Mouse (Mus musculus) bone marrow macrophage, adult 2 months (primary cell): ENCODE measurements around the gene Dnajc6. TPM values are rescaled to one million over a fixed set of nuclear protein-coding genes. Genes with fewer than 3 reads are reported as not detected.

Experiments used
- H3K27ac ChIP-seq: 2 replicates; pipeline ENCODE4 v1.5.1; 2012; ENCODE audit warnings: low read depth, low read length; ENCODE audit not compliant: insufficient read depth
- H3K4me1 ChIP-seq: 2 replicates; pipeline ENCODE4 v1.6.1; 2012; ENCODE audit warnings: low read length; ENCODE audit not compliant: control insufficient read depth, insufficient read depth
- H3K4me3 ChIP-seq: 2 replicates; pipeline ENCODE4 v1.5.1; 2012; ENCODE audit warnings: mild to moderate bottlenecking, low read length, moderate library complexity; ENCODE audit not compliant: insufficient read depth
- CTCF ChIP-seq: IDR thresholded peaks from 2 replicates; pipeline ENCODE4 v1.5.1; 2012; ENCODE audit warnings: low read depth, mild to moderate bottlenecking, low read length, moderate library complexity
- POLR2A ChIP-seq: IDR thresholded peaks from 2 replicates; pipeline ENCODE4 v1.6.1; 2012; ENCODE audit warnings: mild to moderate bottlenecking, low read depth, low read length, borderline replicate concordance
- polyA plus RNA-seq: library from polyadenylated mRNA; stranded (reverse); fragments of >200 nt; gene quantifications from 2 replicates; pipeline ENCODE4 v1.2.4, GENCODE M21; 2012; ENCODE audit not compliant: missing spikeins, insufficient read depth, insufficient read length

Dnajc6 gene
- polyA plus RNA-seq, 1 experiment, result not detected

- Histone ChIP-seq H3K27ac (no peak overlapping the region), H3K4me1 (peaks cover 29% of the 10 kb centered on the region), H3K4me3 (no peak overlapping the region)
- no peak for TF ChIP-seq CTCF
- TF ChIP-seq POLR2A, result no peak
Observed at GRCm38 (mm10) chr4:101650961-101651360, 154.5 kb downstream of the Dnajc6 start.

GRCm38 (mm10) chr4:101654256-101654655, 157.8 kb downstream of the Dnajc6 start:
- Histone ChIP-seq H3K27ac (no peak overlapping the region), H3K4me3 (no peak overlapping the region), H3K4me1 (peaks cover 21% of the 10 kb centered on the region)
- no peak for TF ChIP-seq CTCF

DNA sequence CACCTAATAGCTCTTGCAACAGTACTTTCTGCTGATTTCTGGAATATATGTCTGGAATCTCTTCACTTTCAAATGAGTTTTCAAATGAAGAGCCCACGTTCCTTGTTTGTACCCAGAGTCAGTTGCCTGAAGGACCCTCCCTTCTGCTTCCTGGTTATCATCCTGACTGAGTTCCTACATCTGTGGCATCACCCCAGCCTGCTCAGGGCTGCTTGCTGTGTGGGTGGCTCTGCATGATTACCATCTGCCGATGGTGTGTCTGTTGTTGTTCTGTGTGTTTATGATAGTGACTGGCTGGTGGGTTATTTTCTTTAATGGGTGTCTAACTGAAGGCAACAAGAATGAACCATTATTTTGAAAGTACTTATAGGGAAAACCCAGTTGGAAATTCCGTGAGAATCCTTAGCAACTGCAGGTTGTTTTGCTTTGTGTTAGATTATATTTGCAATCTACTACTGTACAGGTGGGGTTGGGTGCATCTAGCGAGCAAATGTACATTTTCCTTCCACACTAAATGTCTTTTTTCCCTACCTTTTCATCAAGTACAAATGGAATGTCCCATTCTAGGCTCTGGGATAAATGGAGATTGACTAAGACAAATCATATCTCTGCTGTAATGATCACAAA, 158.5 kb downstream of the Dnajc6 start:
- H3K4me3 ChIP-seq, result no peak overlapping the region
- peaks cover 16% of the 10 kb centered on the region for H3K4me1 ChIP-seq
- H3K27ac ChIP-seq, result no peak overlapping the region
- no peak for TF ChIP-seq POLR2A
- TF ChIP-seq CTCF, result no peak

GRCm38 (mm10) chr4:101655415-101655790, 159.0 kb downstream of the Dnajc6 start:
- no peak for TF ChIP-seq CTCF
- Histone ChIP-seq H3K4me3 (no peak overlapping the region), H3K4me1 (peaks cover 15% of the 10 kb centered on the region), H3K27ac (no peak overlapping the region)

GRCm38 (mm10) chr4:101656056-101656455, 159.6 kb downstream of the Dnajc6 start:
- no peak overlapping the region for H3K4me3 ChIP-seq
- H3K27ac ChIP-seq, result no peak overlapping the region
- TF ChIP-seq POLR2A, result no peak
- no peak for TF ChIP-seq CTCF
- peaks cover 17% of the 10 kb centered on the region for H3K4me1 ChIP-seq

DNA sequence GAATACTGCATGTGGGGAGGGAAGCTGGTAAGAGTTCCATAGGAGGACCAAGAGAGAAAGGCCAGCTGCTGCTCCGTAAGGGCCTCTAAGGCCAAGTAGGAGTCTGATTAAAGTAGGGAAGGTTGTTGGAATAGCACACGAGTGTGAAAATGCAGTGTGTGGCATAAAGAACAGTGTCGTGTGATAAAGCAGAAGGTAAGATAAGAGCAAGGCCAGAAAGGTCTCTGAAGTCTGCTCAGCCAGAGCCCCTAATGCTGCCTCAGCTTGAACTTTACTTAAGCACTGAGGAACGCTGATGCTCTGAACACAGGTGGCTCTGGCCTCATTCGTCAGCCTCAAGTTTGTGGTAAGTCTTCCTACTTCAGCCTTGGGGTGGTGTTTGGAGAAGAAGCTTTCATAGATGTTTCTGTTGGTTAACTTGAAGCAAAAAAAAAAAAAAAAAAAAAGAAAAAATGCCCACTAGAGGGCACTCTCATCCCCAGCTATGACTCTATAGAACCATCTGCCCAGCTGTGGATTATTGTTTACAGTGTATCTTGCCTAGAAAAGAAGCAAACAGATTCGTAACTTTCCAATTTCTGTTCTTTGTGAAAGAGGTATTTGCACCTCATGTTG, 160.6 kb downstream of the Dnajc6 start:
- no peak overlapping the region for H3K27ac ChIP-seq
- TF ChIP-seq CTCF (0 out of 2 replicates have a peak, but pooled peaks have one; percentile 29), POLR2A (no peak)
- no peak overlapping the region for H3K4me3 ChIP-seq
- H3K4me1 ChIP-seq, result peaks cover 17% of the 10 kb centered on the region

DNA sequence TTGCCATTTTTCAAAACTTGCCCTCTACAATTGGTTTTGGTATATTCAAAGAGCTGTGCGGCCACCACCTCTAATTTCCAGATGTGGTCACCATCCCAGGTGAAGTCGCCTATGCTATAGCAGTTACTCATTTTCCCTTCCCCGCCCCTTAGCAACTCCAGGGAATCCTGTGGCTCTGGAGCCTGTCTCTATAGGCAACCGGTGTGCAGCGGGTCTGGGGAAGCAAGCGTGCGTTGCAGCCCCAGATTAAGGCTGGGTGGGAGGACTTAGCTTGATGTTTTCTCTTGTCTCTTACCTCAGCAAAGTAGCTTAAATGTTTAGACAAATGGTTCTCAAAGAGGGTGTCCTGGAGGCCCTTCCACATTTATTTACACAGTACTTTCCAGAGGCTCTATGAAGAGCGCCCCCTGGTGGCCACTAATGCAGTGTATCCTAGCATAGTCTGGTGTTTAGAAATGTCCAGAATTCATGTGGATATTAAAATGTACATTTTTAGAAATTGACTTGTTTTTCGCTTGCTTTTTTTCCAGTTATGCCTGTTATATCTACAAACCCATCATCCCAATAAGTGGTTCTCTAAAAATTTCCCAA, 167.8 kb downstream of the Dnajc6 start:
- Histone ChIP-seq H3K4me1 (peaks cover 7% of the 10 kb centered on the region), H3K27ac (no peak overlapping the region), H3K4me3 (no peak overlapping the region)
- TF ChIP-seq CTCF (peak; percentile 58; the same call in 1 of the 2 replicates), POLR2A (no peak)

GRCm38 (mm10) chr4:101664766-101665165, 168.3 kb downstream of the Dnajc6 start:
- H3K27ac ChIP-seq, result no peak overlapping the region
- H3K4me3 ChIP-seq, result no peak overlapping the region
- TF ChIP-seq POLR2A, result no peak
- TF ChIP-seq CTCF, result no peak
- peaks cover 7% of the 10 kb centered on the region for H3K4me1 ChIP-seq

DNA sequence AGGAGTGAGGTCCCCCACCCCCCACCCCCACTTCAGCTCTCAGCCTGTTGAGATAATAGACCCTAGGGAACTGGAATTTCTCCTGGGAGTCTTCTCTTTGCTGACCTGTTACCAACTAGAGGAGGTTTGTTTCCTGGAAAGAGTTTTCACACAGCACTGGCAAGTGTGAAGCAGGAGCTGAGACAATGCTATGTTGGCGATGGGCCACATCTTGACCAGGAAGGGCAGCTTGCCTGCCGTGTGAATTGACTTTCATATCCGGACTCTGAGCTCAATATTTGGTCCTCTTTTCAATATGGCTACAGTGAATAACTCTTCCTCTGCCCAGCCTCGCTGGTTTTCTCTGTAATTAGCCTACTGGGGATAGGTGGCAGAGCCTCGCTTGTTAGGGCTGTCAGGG, 172.7 kb downstream of the Dnajc6 start:
- no peak overlapping the region for H3K4me3 ChIP-seq
- TF ChIP-seq POLR2A, result no peak
- no peak for TF ChIP-seq CTCF
- H3K4me1 ChIP-seq, result no peaks in the 10 kb centered on the region
- no peak overlapping the region for H3K27ac ChIP-seq

GRCm38 (mm10) chr4:101669811-101670210, 173.4 kb downstream of the Dnajc6 start:
- no peak overlapping the region for H3K4me3 ChIP-seq
- no peak for TF ChIP-seq CTCF
- TF ChIP-seq POLR2A, result no peak
- H3K27ac ChIP-seq, result no peak overlapping the region
- no peaks in the 10 kb centered on the region for H3K4me1 ChIP-seq
